Mouse (Mus musculus): ENCODE results near the gene Chl1. TPM values are rescaled to one million over a fixed set of nuclear protein-coding genes. Genes with fewer than 3 reads are reported as not detected.

Chl1 gene
- polyA plus RNA-seq, 1 experiment from 2014 or later: 2.7 TPM

DNA sequence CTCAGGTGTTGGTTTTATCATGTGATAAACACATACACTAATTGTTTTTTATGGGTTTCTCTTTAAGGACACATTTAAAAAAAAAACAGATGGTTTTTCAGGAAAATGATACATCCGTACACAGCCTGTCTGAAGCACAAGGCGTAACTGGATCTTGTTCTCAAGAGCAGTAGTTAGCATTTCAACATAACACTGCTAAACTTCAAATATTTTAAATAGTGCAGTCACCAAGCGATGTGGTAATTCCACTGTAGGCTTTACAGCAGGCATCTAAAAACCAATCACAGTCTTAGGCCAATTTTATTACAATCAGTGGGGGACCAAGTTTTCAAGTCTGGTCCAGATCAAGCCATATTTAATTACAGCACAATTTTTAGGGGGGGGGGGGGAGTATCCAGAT lies 103.3 kb downstream of the Chl1 start:
- Histone ChIP-seq H3K27me3 (replicated peaks; ENCODE audit: control insufficient read depth, insufficient read depth, low read length) (no peaks in the 10 kb centered on the region), H3K9me3 (ENCODE audit: control insufficient read depth, low read length) (no peaks in the 10 kb centered on the region), H3K27ac (ENCODE audit: low read length) (no peak overlapping the region), H3K4me1 (ENCODE audit: control insufficient read depth, insufficient read depth, low read length) (no peaks in the 10 kb centered on the region), H3K4me2 (ENCODE audit: low read depth, low read length) (no peak overlapping the region), H3K9ac (ENCODE audit: low read depth, low read length) (no peak overlapping the region), H3K36me3 (ENCODE audit: control insufficient read depth, insufficient read depth, low read length) (no peaks in the 10 kb centered on the region), H3K4me3 (ENCODE audit: low read length) (no peak overlapping the region)
- no peak for ATAC-seq
- WGBS: 74% methylated on average over 3 of the region's 3 CpGs

DNA sequence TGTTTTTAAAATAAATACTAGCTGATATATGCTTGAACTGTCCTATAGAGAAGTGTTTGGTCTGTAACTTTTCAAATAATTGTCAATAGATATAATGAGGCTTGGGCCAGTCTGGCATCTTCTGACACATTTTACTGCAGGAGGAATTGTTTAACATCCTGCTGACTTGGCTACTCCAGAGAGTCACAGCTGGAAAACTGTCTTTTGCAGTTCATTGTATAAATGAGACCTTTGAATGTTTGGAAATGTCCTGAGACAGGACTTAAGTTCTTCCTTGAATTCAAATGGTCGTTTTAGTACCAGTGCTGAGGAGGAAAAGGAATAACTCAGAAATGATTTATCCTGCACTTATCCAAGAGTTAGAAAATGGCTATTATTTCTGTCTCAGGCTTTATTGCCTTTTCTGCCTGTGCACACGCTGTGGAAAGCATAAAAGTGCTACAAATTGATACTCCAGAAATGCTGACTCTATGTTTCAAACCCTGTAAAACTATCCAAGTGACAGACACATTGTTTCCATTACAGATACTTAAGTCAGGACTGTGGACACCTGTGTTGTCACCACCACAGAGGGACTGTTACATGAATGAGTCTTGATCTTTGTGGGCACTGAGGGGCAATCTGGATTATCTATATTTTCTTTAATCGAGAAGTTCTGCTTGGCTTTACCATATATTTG lies 105.7 kb downstream of the Chl1 start:
- H3K4me3 ChIP-seq (ENCODE audit: low read length): no peak overlapping the region
- H3K27ac ChIP-seq (ENCODE audit: low read length): no peak overlapping the region
- ATAC-seq: no peak
- H3K27me3 ChIP-seq (replicated peaks; ENCODE audit: control insufficient read depth, insufficient read depth, low read length): no peaks in the 10 kb centered on the region
- 44% methylated on average over 3 of the region's 3 CpGs for WGBS
- no peak overlapping the region for H3K4me2 ChIP-seq (ENCODE audit: low read depth, low read length)
- H3K36me3 ChIP-seq (ENCODE audit: control insufficient read depth, insufficient read depth, low read length): no peaks in the 10 kb centered on the region
- H3K9ac ChIP-seq (ENCODE audit: low read depth, low read length): no peak overlapping the region
- no peaks in the 10 kb centered on the region for H3K9me3 ChIP-seq (ENCODE audit: control insufficient read depth, low read length)
- no peaks in the 10 kb centered on the region for H3K4me1 ChIP-seq (ENCODE audit: control insufficient read depth, insufficient read depth, low read length)

DNA sequence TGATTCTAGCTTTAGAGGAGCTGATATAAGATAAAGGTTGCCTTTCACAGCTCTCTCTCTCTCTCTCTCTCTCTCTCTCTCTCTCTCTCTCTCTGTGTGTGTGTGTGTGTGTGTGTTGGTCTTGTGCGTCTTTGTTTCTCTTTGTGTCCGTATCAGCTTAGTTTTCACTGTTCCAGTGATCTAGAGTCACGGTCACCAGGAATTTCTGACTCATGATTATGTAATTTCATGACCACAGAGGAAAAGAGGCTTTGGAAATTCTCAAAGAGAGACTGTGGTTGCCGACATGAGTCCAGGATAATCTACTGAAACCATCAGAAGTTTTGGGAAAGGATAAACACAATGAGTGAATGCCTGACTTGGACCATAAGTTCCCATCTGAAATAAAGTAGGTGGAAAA lies 110.5 kb downstream of the Chl1 start:
- Histone ChIP-seq H3K9ac (ENCODE audit: low read depth, low read length) (no peak overlapping the region), H3K4me1 (ENCODE audit: control insufficient read depth, insufficient read depth, low read length) (no peaks in the 10 kb centered on the region), H3K4me3 (ENCODE audit: low read length) (no peak overlapping the region), H3K36me3 (ENCODE audit: control insufficient read depth, insufficient read depth, low read length) (no peaks in the 10 kb centered on the region), H3K27me3 (replicated peaks; ENCODE audit: control insufficient read depth, insufficient read depth, low read length) (no peaks in the 10 kb centered on the region), H3K4me2 (ENCODE audit: low read depth, low read length) (no peak overlapping the region), H3K9me3 (ENCODE audit: control insufficient read depth, low read length) (no peaks in the 10 kb centered on the region), H3K27ac (ENCODE audit: low read length) (no peak overlapping the region)
- 54% methylated on average over 4 of the region's 4 CpGs for WGBS
- no peak for ATAC-seq

DNA sequence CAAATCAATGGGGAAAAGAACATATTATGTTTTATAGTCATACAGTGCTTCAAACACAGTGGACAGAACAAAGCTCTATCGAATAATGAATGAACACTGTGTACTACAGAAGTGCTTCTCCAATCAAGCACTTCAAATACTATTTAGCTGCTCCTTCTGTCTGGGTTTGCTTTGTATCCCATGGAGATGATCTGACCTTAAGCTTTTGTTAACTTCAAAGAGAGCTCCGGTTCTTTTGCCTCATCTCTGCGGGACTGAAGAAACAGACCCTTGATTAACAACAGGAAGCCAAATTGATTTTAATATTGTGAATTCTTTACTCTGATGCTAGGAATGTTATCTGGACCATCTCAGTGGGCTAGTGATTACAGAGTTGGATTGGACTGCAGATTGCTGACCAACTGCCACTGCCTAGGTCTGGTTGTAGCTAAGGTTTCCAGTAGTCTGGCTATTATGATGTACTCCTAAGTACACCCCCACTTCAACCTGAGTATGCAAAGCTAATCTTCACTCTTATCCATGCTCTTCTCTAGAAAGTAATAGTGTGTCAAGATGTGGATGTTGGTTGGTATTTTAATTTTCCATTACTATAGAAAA lies 111.8 kb downstream of the Chl1 start:
- no peak overlapping the region for H3K9ac ChIP-seq (ENCODE audit: low read depth, low read length)
- H3K27ac ChIP-seq (ENCODE audit: low read length): no peak overlapping the region
- WGBS: 59% methylated on average over 3 of the region's 3 CpGs
- no peaks in the 10 kb centered on the region for H3K9me3 ChIP-seq (ENCODE audit: control insufficient read depth, low read length)
- no peaks in the 10 kb centered on the region for H3K36me3 ChIP-seq (ENCODE audit: control insufficient read depth, insufficient read depth, low read length)
- no peak overlapping the region for H3K4me2 ChIP-seq (ENCODE audit: low read depth, low read length)
- H3K27me3 ChIP-seq (replicated peaks; ENCODE audit: control insufficient read depth, insufficient read depth, low read length): no peaks in the 10 kb centered on the region
- no peak overlapping the region for H3K4me3 ChIP-seq (ENCODE audit: low read length)
- no peaks in the 10 kb centered on the region for H3K4me1 ChIP-seq (ENCODE audit: control insufficient read depth, insufficient read depth, low read length)
- no peak for ATAC-seq

DNA sequence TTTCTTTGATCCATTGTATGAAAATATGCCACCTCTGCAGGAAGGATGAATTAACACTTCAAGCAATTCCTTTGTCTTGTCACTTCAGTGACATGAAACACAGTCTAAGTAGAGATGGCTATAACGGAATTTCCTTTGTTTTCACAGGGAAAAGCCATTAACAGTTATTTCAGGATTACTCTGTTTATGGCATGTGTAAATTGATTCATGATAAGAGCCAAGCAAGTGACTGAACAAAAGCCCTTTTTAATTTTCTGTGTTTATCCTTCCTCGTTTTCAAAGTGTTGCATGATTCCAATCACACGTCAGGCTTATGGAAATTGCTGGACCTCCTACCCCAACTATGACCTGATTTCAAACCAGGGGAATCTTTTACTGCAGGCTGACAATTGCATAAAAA lies 122.5 kb downstream of the Chl1 start:
- Histone ChIP-seq H3K4me2 (ENCODE audit: low read depth, low read length) (no peak overlapping the region), H3K4me1 (ENCODE audit: control insufficient read depth, insufficient read depth, low read length) (no peaks in the 10 kb centered on the region), H3K36me3 (ENCODE audit: control insufficient read depth, insufficient read depth, low read length) (no peaks in the 10 kb centered on the region), H3K9ac (ENCODE audit: low read depth, low read length) (no peak overlapping the region), H3K9me3 (ENCODE audit: control insufficient read depth, low read length) (no peaks in the 10 kb centered on the region), H3K27me3 (replicated peaks; ENCODE audit: control insufficient read depth, insufficient read depth, low read length) (no peaks in the 10 kb centered on the region), H3K27ac (ENCODE audit: low read length) (no peak overlapping the region), H3K4me3 (ENCODE audit: low read length) (no peak overlapping the region)
- no peak for ATAC-seq
- WGBS: 26% methylated on average over 3 of the region's 3 CpGs

DNA sequence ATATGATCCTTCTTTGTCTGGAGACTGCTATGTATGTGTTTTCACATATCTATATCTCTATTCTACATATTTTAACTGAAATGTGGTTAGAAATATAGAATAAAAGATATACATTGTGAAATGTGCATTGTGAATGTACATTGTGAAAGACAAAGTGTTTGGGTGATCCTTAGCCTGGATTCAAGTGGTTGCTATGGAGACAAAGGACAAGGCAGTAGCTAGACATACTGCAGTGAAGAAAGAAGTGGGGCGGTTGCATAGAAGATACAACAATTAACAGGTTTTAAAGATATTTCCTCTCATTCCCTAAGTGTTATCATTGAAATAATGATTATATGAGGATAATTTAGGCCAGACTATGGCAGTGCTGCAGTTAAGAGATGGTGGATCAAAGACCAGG lies 146.4 kb downstream of the Chl1 start:
- Histone ChIP-seq H3K36me3 (ENCODE audit: control insufficient read depth, insufficient read depth, low read length) (no peaks in the 10 kb centered on the region), H3K9me3 (ENCODE audit: control insufficient read depth, low read length) (no peaks in the 10 kb centered on the region), H3K4me1 (ENCODE audit: control insufficient read depth, insufficient read depth, low read length) (no peaks in the 10 kb centered on the region), H3K4me2 (ENCODE audit: low read depth, low read length) (no peak overlapping the region), H3K4me3 (ENCODE audit: low read length) (no peak overlapping the region), H3K27me3 (replicated peaks; ENCODE audit: control insufficient read depth, insufficient read depth, low read length) (no peaks in the 10 kb centered on the region), H3K9ac (ENCODE audit: low read depth, low read length) (no peak overlapping the region), H3K27ac (ENCODE audit: low read length) (no peak overlapping the region)
- ATAC-seq: no peak
- 63% methylated on average over 1 of the region's 1 CpGs for WGBS

DNA sequence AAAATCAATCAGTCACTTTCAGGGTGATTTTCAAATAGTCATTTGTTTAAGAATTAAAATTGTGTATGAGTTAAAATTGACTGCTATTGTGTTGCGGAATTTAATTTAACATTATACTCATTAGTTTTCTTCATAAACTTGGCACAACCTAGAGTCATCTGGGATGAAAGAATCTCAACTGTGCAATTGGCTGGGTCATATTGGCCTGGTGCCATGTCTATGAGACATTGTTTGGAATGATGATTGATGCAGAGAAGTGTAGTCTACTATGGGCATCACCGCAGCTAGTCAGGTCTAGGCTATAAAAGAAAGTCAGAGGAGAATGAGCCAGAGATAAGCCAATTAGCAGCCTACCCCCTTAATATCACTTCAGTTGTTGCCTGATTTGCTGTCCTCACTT lies 148.8 kb downstream of the Chl1 start:
- Histone ChIP-seq H3K4me3 (ENCODE audit: low read length) (no peak overlapping the region), H3K27me3 (replicated peaks; ENCODE audit: control insufficient read depth, insufficient read depth, low read length) (no peaks in the 10 kb centered on the region), H3K36me3 (ENCODE audit: control insufficient read depth, insufficient read depth, low read length) (no peaks in the 10 kb centered on the region), H3K9ac (ENCODE audit: low read depth, low read length) (no peak overlapping the region), H3K9me3 (ENCODE audit: control insufficient read depth, low read length) (no peaks in the 10 kb centered on the region), H3K4me1 (ENCODE audit: control insufficient read depth, insufficient read depth, low read length) (no peaks in the 10 kb centered on the region), H3K27ac (ENCODE audit: low read length) (no peak overlapping the region), H3K4me2 (ENCODE audit: low read depth, low read length) (no peak overlapping the region)
- WGBS: 89% methylated on average over 2 of the region's 2 CpGs
- ATAC-seq: no peak

DNA sequence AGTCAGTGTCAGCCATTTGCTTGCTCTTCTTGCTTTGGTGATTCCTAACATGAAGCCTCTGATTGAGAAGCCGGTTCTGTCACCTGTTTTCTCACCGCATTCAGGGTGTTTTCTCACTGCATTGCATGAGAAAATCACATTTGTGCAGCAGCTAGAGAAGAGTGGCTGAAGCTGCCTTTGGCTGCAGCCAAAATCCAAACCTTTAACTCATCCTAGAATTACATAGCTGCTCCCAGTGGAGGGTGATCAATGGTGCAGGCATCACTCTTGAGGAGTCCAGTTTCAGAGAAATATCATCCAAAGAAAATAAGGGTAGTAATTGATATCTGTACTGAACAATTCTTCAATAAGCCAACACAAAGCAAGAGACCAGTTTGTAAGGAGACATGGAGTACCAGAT lies 154.8 kb downstream of the Chl1 start:
- Histone ChIP-seq H3K4me2 (ENCODE audit: low read depth, low read length) (no peak overlapping the region), H3K9ac (ENCODE audit: low read depth, low read length) (no peak overlapping the region), H3K4me3 (ENCODE audit: low read length) (no peak overlapping the region), H3K27me3 (replicated peaks; ENCODE audit: control insufficient read depth, insufficient read depth, low read length) (no peaks in the 10 kb centered on the region), H3K36me3 (ENCODE audit: control insufficient read depth, insufficient read depth, low read length) (no peaks in the 10 kb centered on the region), H3K27ac (ENCODE audit: low read length) (no peak overlapping the region), H3K4me1 (ENCODE audit: control insufficient read depth, insufficient read depth, low read length) (no peaks in the 10 kb centered on the region), H3K9me3 (ENCODE audit: control insufficient read depth, low read length) (no peaks in the 10 kb centered on the region)
- no peak for ATAC-seq
- 91% methylated on average over 2 of the region's 2 CpGs for WGBS

DNA sequence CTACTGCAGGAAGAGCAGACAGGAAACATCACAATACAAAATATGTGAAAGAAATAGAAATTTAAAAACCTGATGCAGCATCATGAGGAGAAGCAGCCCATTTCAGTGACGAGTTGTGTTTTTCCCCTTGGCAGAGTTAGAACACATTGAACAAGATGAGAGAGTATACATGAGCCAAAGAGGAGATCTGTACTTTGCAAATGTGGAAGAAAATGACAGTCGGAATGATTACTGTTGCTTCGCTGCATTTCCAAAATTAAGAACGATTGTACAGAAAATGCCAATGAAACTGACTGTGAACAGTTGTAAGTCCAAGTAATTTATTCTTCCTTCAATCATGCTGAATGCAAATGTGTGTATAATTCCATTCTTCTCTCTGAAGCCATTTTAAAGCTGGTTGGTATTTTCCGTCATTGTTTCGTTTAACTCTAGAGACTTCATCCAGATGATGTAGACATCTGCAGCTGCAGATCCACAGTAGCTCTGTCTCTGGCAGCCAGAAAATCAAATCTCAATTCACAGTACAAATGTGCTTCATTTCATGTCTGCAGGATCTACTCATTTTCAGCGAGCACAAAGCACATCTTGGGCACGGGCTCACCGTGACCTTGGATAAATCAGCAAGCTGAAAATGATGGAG lies 155.4 kb downstream of the Chl1 start:
- ATAC-seq: no peak

More for the DNA sequence above, 155.4 kb downstream of the Chl1 start:
- Histone ChIP-seq H3K4me1 (ENCODE audit: control insufficient read depth, insufficient read depth, low read length) (no peaks in the 10 kb centered on the region), H3K36me3 (ENCODE audit: control insufficient read depth, insufficient read depth, low read length) (no peaks in the 10 kb centered on the region), H3K27ac (ENCODE audit: low read length) (no peak overlapping the region), H3K4me3 (ENCODE audit: low read length) (no peak overlapping the region), H3K9me3 (ENCODE audit: control insufficient read depth, low read length) (no peaks in the 10 kb centered on the region), H3K9ac (ENCODE audit: low read depth, low read length) (no peak overlapping the region), H3K4me2 (ENCODE audit: low read depth, low read length) (no peak overlapping the region), H3K27me3 (replicated peaks; ENCODE audit: control insufficient read depth, insufficient read depth, low read length) (no peaks in the 10 kb centered on the region)
- 78% methylated on average over 9 of the region's 9 CpGs for WGBS

All from intestine, embryonic 16.5 days (tissue).